Mouse (Mus musculus) cerebellum, adult 9-10 months (tissue): ENCODE data around the gene Syvn1.

ENCODE experiments used
- DNase-seq: peaks from one replicate; pipeline ENCODE4 v3.0.0; 2022

The Syvn1 gene

DNA sequence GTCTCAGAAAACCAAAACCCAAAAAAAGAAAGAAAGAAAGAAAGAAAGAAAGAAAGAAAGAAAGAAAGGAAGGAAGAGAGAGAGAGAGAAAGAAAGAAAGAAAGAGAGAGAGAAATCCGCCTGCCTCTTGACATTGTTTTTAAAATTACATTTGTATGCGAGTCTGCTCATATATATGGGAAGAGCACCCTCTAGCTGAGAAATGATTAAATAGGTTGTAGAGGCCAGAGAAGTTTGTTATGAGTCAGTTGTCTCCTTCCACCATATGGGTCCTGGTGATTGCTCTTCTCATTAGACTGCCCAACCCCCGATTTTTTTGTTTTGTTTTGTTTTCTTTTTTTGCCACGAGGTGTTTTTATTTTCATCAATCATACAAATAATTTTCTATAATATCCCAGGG is 2.3 kb upstream of the Syvn1 start:
- peak; percentile 43 for DNase-seq

DNA sequence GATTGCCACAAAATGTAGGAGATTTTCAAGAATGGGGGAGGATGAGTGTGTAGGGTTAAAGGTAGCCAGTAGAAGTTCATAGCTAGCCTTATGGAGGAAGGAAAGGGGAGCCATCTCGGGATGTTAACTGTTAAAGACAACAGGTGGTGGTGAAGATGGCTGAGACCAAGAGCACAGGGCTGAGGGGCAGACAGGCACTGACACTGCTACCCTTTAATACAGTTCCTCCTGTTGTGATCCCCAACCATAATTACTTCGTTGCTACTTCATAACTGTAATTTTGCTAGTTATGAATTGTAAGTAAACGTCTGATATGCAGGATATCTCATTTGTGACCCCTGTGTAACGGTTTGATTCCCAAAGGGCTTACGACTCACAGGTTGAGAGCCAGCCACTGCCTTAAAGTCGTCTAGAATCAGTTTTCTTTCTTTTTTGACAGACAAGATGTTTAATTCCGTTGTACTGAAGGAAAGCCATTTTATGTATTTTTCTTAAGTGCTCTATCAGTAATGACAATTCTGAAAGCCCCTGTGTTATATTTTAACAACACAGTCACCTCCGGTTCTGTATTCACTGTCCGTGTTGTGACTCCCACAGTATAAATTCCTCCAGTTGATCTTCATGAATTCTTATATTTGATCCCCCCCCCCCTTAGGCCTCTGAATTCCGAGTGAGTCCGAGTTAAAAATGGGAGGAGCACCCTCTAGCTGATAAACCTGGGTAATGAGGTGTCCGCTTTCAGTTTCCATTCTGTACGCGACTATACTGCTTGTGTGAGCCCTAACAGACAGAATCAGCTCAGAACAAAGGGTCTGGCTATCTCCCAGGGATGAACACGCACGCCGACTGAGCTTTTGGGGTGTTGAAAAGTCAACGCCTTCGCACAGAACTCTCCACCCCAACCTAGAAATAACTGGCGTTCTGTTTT is 746 bp upstream of the Syvn1 start:
- DNase-seq = peak; percentile 46

DNA sequence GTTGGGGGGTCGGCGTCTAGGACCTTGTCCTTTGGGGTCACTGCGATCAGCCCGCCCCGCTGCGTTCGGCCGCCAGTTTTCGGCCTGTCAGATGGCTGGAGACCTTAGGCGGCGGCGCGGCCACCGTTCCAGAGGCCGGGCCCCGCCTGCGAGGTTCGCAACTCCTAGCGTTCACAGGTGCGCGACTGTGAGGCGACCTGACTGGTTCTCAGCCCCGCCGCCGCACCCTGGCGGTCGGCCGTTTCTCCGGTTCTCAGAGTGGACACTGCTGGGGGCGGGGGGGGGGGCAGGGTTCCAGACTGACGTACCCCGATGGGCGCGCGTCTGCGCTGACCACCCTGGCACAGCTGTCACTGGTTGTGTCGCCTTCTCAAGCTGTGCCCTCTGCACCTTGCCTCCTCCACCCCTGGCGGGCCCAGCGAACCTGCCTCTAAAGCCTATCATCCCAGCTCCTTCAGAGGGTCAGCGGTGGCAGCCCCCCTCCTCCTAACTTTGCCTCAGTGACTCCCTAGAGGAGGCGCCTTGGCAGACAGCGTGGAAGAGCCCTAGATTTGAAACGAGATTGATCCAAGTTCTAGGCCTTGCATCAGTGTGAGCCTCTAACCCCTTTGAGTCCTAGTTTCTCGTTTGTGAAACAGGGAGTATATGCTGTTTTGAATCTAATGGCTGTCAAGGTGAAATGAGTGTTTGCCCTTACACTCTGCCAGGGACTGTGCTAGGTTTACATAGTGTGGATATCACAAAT is 950 bp downstream of the Syvn1 start:
- DNase-seq = peak; percentile 61

DNA sequence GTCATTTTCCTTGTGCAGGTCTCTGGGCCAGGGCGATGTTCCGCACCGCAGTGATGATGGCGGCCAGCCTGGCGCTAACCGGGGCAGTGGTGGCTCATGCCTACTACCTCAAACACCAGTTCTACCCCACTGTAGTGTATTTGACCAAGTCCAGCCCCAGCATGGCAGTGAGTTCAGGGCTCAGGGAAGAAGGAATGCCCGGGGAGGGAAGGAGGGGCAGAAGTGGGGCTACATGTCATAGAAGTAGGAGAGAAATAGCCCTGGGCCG is 1.5 kb downstream of the Syvn1 start:
- peak; percentile 47 for DNase-seq

DNA sequence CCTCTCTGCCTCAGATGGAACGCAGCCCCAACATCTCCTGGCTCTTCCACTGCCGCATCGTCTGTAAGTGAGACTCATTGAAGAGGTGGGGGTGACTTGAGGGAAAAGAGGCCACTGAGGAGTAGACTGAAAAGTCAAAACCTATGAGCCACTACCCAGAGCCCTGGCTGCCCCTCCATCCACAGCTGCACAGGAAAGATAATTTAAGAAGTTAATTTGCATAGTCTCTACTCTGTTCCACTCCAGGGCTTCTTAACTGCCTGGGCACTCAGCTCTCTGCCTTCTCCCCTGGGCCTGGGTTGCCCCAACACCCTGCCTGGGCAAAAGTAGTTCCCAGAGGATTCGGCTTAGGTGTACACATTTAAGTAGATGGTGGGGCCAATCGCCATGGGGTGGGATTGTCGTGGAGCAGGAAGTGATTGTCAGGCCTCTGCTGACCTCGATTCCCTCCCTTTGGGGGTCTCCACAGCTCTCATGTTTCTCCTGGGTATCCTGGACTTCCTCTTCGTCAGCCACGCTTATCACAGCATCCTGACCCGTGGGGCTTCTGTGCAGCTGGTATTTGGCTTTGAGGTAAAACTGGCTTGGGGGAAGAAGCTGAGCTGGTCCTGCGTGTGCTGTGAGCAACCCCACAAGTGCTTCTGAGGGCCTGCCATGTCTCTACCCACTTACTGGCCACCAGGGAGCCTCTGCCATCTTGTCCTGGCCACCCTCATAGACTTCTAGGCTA is 2.5 kb downstream of the Syvn1 start:
- peak; percentile 36 for DNase-seq

DNA sequence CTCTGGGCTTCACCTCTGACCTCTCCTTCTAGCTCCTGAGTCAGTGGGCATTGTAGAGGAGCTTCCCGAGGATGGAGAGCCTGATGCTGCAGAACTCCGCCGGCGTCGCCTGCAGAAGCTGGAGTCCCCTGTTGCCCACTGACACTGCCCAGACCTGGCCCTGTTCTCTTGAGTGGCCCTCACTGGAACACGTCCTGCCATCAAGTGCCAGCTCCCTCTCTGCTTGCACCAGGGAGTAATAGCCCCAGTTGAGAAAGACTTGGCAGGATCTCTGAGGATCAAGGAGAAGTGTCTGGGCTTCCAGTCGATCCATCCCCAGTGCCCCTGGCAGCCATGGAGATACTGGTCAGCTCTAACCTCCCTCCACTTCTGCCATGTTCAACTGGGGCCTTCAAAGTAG is 6.1 kb downstream of the Syvn1 start:
- peak; percentile 22 for DNase-seq

DNA sequence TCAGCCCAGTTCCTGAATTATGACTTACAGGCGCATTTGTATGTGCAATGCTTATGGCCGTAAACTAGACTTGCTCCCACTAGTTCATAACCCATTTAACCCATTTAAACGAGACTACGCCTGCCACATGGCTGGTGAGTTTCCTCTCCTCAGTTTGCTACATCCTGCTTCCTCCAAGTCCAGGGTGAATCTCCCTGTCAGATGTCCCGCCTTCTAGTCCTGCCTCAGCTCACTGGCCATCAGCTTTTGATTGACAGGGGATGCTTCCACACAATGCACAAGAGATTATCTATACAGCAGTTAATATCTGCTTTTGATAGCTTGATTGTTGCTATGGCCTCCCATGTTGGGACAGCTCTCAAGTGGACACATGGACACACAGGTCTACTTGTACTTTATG is 7.9 kb downstream of the Syvn1 start:
- peak; percentile 19 for DNase-seq

DNA sequence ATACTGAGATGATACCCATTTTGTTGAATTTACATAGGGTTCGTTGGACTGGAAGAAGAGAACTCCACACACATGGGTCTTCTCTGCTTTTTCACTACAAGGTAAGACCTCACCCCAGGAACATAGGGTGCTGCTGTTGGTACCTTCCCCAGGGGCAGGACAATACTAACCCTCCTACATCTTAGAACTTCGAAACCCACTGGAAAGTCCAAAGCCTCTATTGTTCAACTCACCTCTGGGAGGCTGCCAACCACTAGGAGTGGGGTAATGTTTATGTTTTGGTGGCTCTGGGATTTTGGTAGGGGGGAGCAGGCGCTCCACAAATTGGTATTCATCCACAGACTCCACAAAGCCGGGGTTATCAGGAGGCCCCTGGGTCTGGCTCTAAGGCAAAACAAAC is 10.3 kb downstream of the Syvn1 start:
- DNase-seq = peak; percentile 57

DNA sequence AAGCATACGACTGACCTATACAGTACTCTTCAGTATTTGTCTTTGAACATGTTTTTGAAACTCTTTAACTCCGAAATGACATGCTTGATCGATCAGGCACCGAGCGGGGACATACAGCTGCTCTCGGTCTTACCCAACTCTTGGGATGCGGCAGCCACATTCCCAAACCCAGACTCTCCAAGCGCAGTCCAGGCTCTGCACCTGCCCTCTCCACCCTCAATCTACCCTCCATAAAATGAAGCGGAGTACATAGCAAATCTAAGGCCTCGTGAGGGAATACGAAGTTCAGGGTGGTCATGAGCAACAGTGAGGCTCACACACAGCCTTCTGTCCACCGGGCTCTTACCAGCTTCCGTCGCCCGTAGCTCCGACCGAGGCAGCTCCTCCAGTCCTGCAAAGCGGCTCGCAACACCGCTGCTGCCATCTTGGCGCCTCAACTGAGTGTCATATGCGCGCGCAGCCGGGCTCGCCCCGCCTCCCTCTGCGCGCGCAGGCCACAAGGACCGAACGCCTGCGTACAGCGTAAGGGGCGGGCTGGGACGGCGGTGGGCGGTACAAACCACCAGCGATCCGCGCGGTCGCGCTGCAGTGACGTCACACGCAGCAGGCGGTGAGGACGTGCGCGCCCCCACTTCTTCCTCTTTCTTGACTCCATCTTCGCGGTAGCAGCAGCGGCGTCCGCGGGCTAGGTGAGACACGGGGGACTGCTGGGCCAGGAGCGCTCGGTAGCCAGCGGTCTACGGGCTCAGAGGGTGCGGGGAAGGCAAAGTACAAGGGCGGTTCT is 11.1 kb downstream of the Syvn1 start, which contains the start of the genes Mrpl49 and Fau:
TSS of gene Mrpl49 (minus strand) at position 473 of the 784 bp plus-strand sequence.
TSS of gene Fau (plus strand) at position 532 of the 784 bp plus-strand sequence.
- DNase-seq = peak; percentile 98

DNA sequence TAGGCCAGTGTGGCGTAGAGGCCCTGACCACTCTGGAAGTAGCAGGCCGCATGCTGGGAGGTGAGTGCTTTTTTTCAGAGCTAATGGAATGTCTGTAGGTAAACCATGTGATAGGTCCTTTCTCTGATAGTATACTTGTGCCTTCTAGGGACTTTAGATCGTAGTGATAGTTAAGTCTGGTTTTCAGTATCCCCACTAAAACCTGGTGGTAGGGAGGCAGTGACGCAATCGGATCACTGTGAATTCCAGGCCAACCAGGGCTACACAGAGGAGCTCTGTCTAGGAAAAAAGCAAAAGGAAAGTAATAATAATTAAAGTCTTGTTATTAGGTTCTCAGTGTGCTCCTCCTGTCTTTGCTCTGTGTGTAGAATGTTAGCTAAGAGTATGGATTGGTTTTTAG is 12.1 kb downstream of the Syvn1 start:
- no peak for DNase-seq

DNA sequence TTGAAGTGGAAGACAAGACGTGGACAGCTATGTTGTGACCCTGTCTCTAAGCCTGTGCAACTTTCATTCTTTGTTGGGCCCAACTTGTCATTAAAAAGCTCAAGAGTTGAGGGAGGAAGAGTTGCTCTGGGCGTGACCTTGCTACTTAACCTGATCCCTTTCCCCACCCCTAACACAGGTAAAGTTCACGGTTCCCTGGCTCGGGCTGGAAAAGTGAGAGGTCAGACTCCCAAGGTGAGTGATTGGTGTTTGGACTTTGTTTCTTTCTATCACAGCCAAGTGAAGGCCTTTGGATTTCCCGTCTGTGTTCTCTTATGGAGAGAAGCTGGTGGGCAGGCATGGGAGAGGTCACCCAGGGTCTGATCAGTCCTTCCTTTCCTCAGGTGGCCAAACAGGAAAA is 12.6 kb downstream of the Syvn1 start:
- DNase-seq = no peak

DNA sequence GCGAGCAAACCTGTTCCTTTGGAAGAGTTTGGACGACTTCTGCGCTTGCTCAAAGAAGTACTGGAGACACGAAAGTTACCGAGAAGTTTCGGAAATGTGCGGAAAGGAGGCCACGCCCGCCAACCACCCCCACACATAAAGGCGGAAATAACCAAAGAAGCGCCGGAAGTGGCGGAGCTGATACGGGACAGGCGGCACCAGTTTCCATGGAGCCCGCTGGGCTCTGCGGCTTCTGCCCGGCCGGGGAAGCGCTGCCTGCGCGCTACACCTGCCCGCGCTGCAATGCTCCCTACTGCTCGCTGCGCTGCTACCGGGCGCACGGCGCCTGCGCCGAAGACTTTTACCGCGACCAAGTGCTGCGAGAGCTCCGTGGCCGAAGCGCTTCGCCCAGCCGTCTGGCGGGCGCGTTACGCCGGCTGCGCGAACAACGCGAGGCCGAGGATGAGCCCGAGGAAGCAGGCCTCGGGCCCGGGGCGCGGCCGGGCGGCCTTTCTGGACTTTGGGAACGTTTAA is 14.7 kb downstream of the Syvn1 start, which contains the start of gene Znhit2:
TSS of gene Znhit2 (plus strand) at position 172 of the 513 bp plus-strand sequence.
- peak; percentile 88 for DNase-seq

DNA sequence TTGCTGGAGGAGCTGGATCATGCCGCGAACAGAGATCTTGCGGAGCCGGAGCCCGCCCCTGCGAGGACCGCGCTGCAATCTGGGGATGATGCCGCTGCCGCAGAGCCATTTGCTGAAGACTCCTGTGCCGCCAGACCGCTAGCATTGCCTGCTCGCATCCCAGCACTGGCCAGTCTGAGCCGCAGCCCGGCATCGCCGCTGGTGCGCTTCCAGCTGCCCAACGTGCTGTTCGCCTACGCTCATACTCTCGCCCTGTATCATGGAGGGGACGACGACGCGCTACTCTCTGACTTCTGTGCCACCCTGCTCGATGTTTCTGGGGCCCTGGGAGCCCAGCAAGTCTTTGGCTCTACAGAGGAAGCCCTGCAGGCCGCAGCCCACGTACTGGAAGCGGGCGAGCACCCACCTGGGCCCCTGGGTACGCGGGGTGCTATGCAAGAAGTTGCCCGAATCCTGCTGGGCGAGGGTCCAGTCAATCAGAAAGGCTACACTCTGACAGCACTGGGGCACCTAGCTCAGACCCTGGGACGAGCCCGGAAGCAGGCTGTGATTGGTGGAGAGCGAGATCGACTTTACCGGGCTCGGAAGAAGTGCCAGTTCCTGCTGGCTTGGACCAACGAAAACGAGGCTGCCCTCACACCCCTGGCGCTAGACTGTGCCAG is 15.4 kb downstream of the Syvn1 start:
- DNase-seq = peak; percentile 60

DNA sequence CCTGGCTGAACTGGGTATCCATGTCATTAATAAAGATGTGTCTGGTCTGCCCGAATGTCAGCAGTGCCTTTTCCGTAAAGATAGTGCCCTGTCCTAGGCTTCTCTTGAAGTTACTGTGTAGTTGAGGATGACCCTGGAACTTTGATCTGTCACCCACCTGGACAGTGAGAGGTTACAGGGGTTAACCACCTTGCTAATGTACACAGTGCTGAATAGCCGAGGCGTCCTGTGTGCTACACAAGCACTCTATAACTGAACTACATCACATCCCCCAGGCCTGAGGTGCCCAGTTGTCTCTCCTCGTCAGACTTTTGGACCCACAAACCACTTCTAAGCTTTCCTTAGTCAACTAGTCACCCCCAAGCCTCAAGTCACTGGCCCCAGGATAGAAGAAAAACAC is 16.0 kb downstream of the Syvn1 start:
- no peak for DNase-seq

DNA sequence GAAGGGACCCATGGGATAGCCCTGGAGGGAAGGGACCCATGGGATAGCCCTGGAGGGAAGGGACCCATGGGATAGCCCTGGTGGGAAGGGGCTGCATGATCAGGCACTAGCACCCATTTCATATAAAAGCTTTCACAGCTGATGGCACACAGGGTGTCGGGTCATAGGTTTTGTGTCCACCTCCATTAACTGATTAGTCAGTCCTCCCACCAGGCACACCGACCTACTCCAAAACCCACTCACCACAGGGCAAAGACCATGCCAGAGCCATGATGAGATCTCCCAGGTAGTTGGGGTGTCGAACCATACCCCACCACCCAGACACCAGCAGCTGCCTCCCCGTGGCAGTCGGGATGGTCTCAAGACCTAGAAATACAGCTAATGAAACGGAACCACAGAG is 16.7 kb downstream of the Syvn1 start:
- DNase-seq = no peak

DNA sequence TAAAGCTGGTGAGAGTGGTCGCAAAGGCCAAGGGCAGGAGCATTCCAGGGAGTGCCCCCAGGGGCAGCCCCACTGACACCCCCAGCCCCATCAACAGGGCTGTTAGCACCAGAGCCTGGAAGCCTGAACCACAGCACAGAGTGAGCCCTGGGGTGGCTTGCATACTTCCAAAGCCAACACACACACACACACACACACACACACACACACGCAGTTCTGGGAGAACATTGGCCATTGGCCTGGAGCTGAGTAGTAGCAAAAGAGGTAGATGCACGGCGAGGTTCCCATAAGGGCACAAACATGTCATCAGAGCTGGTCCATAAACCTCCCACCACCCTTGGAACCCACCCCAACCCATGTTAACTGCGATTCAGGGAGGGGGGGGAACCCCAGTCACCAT is 20.2 kb downstream of the Syvn1 start:
- no peak for DNase-seq

DNA sequence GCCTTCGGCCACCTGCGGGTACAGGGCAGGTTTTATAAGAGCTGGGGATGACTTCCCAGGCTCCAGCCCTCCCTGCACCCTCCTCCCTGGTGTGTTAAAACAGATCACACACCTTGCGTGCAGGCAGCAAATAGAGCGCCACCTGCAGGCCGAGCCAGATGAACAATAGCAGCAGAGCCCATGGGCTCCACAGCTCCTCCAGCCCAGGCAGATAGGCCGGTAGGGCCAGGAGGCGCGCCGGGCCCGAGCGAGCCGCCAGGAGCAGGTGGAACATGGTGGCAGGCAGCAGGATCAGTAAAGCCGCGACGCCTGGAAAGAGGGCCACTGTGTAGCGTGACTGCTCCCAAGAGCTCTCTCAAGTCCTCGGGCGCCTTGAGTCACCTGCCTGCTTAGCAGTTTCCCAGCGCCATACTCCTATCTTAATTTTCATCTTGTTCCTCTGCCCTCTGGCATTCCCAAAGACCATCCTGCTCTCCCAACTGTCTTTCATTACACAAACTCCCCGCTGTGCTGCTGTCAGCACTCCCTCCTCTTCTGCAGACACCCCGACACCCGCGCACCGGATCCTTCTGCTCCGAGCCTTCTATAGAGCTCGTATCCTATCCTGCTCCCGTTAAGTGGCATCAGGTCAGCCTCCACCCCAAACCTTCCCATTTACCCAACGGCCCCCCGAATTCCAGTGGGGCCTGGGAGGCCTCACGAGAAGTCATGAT is 20.8 kb downstream of the Syvn1 start:
- peak; percentile 92 for DNase-seq

DNA sequence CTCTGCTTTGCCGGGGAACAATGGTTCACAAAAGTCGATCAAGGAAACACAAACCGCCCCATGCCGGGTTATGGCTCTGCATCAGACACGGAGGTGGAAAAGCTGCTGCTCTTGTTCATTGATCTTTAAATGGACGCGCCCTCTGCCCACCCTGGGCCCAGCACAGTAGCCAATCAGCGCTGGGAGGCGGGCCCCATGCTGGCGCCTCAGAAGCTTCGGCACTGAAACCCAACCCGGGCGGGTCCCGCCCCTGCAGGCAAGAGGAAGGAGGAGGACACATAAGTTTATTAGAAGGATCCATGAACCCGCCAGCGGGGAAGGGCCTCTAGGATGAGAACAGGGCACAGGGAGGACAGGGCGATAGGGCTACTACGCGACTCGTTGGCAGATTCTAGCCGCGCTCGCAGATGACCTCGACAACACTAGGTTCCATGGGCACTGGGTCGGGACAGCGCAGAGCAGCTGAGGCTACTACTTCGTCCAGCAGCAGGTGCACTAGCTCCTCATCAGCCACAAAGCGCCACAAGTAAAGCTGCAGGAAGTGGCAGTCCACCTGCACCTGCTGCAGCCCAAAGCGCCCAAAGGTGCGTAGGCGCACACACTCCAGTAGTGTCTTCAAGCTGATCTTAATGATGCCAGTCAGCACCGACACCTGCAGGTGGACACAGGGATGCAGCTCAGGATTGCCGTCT is 21.5 kb downstream of the Syvn1 start, which contains the start of gene Tm7sf2:
TSS of gene Tm7sf2 (minus strand) at position 650 of the 692 bp plus-strand sequence.
- peak; percentile 83 for DNase-seq

DNA sequence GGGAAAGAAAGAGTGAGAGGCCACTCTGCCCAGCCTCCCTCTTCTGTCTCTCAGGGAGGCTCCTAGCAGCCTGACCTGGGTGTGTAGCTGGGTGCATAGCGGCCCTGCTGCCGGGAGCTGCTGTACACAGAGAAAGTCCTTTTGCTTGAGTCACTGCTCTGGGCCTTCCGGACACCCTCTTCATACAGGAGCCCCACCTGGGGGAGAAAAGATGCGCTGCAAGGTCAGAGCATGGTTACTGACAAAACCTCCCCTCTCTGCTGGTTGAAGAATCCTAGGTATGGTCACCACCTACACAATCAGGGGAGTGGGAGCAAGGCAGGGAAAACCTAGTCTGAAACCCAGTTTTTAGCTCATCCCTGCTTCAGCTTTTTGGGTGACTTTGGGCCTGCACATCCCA is 22.6 kb downstream of the Syvn1 start:
- no peak for DNase-seq

DNA sequence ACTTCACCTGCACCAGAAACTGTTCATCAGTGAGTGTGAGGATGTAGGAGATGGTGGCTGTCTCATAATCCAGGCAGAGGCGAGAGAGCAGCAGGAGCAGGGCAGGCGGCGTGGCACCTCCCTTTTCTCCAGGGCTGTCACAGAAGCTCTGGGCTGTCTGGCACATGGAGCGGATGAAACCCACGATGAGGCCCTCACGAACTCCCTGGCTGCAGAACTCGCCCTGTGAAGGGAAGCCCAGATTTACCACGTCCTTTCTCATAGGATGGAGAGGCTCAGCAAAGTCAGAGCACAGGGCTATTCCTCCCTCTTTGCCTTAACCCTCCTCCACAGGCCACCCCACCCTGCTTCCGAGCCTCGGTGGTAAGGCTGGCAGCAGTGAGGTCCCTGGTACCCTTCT is 23.5 kb downstream of the Syvn1 start:
- DNase-seq = no peak
